Comparison of ENCODE assay signal across 27 mouse cellular contexts in the genomic region with DNA sequence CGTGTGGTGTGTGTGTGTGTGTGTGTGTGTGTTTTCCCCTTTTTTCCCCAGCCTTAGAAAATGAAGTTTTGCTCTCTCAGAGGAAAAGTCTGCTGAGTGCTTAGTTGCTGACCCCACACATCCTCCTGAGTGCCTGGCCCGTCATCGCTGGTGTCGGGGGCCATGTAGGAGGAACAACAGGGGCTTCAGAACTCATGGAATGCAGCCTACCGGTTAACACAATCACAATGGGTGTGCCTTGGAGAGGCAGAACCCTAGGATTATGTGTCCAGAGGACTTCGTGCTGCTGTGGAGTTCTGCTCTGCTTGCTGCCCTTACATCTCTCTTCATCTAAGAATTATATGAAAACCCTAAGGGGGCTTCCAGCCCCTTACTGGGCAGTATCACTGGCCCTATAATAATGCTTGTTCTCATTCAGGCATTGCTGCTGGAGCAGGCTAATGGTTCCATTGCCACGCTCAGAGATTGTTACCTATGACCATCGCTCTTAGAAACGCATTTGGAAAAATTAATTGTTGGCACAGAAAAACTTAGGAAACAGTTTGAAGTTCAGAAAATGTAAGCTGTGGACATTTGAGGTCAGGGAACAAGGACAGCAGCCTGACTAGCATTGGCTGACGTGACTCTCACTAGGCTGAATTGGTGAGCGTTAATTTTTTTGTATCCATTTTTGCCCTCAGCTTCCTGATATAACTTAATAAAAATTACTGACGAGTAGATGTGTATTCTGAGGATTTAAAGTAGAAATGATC.
"Had no signal": no experiment of that assay in that cellular context is flagged by ENCODE, and none has a peak within 500 bp of the region (broad histone marks: within the 10 kb centered on the region; RNA-seq: fewer than 3 reads in every experiment).

No protein-coding gene starts in this region.

- H3K36me3 ChIP-seq: intestine, embryonic 15.5 days had no signal

- H3K27me3 ChIP-seq: hindbrain, embryonic 12.5 days; intestine, embryonic 15.5 days; kidney, embryonic 15.5 days; limb, embryonic 12.5 days had no signal

- H3K9me3 ChIP-seq: heart, embryonic 10.5 days; heart, embryonic 12.5 days; hindbrain, embryonic 10.5 days; hindbrain, embryonic 12.5 days; intestine, embryonic 15.5 days; kidney, embryonic 15.5 days; limb, embryonic 10.5 days; limb, embryonic 12.5 days had no signal

- DNase-seq: gastrocnemius, adult 2 months; gastrocnemius, postnatal 10 days; gastrocnemius, postnatal 25 days; heart, adult 2 months; heart, postnatal 10 days; heart, postnatal 4 days; kidney, adult 8-10 months; kidney, postnatal 25 days; kidney, postnatal 4 days; liver had no signal

- H3K27ac ChIP-seq: gastrocnemius, adult 2 months; heart, adult 2 months; heart, embryonic 10.5 days; hindbrain, embryonic 10.5 days; hindbrain, embryonic 12.5 days; hindbrain, embryonic 14.5 days; intestine, embryonic 15.5 days; kidney, embryonic 15.5 days; kidney, postnatal 0 days; layer of hippocampus, adult 2 months; left cerebral cortex, adult 2 months; limb, embryonic 10.5 days; limb, embryonic 12.5 days; liver, embryonic 14.5 days had no signal

- H3K9ac ChIP-seq: heart, embryonic 12.5 days; hindbrain, embryonic 12.5 days; hindbrain, embryonic 14.5 days; intestine, embryonic 15.5 days; kidney, embryonic 15.5 days; limb, embryonic 12.5 days; liver, embryonic 14.5 days had no signal

- H3K4me3 ChIP-seq: gastrocnemius, adult 2 months; heart, adult 2 months; heart, embryonic 10.5 days; heart, embryonic 12.5 days; hindbrain, embryonic 10.5 days; hindbrain, embryonic 12.5 days; intestine, embryonic 15.5 days; kidney, embryonic 15.5 days; layer of hippocampus, adult 2 months; left cerebral cortex, adult 2 months; limb, embryonic 10.5 days; limb, embryonic 12.5 days had no signal

- ATAC-seq: forebrain, embryonic 16.5 days; hindbrain, embryonic 16.5 days; inflammation-experienced regulatory T-cells, adult 6 months; intestine, embryonic 15.5 days; intestine, postnatal 0 days had no signal

- H3K4me2 ChIP-seq: heart, embryonic 12.5 days; hindbrain, embryonic 12.5 days; hindbrain, embryonic 14.5 days; intestine, embryonic 15.5 days; kidney, embryonic 15.5 days; limb, embryonic 12.5 days had no signal
